Mouse (Mus musculus) brain, embryonic 14.5 days (tissue): ENCODE measurements around the gene Gsto1.

Source experiments
- CTCF ChIP-seq: fragments of 200-500 bp; IDR thresholded peaks from 2 replicates; pipeline ENCODE4 v1.5.1; 2012; ENCODE audit warnings: inconsistent platforms, mild to moderate bottlenecking, moderate library complexity, borderline replicate concordance; ENCODE audit not compliant: insufficient read depth, insufficient read length; ENCODE audit errors: extremely low read depth
- POLR2A ChIP-seq: fragments of 200-500 bp; IDR thresholded peaks from 2 replicates; pipeline ENCODE4 v1.6.1; 2012; ENCODE audit warnings: mild to moderate bottlenecking, inconsistent platforms, borderline replicate concordance; ENCODE audit not compliant: poor library complexity, insufficient read depth, insufficient read length, severe bottlenecking; ENCODE audit errors: extremely low read depth

DNA sequence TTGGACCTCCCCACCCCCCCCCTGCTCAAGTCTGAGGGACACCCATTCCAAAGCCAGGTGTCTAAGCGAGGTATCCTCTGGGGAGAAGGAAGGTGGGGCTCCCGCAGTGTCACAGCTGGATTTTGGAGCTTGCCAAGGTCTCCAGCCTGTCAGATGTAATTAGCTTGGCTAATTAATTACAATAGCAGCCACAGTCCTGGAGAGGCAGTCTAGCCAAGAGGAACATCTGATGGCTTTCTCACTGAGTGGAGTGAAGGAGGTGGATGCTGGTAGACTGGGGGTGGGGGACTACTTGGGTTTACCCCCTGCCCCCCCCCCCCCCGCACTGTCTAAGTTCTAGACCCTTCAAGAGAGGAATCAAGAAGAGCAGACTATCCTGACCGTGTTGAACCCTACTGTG lies 48.9 kb downstream of the Gsto1 start:
- TF ChIP-seq POLR2A (no peak), CTCF (no peak)
